Mouse (Mus musculus) cerebellum, adult 2 months (tissue): ENCODE data around the gene Med13.

Source experiments
- CTCF ChIP-seq: fragments of 200-500 bp; IDR thresholded peaks from 2 replicates; pipeline ENCODE4 v1.5.1; 2011; ENCODE audit warnings: low read depth, mild to moderate bottlenecking, control low read depth, low read length, moderate library complexity, borderline replicate concordance; ENCODE audit not compliant: insufficient read depth
- POLR2A ChIP-seq: fragments of 200-500 bp; IDR thresholded peaks from 2 replicates; pipeline ENCODE4 v1.6.1; 2011; ENCODE audit warnings: low read length, control low read depth, borderline replicate concordance; ENCODE audit not compliant: insufficient read depth

- TF ChIP-seq CTCF (no peak), POLR2A (no peak)
Measured at GRCm38 (mm10) chr11:86232446-86232845, 125.0 kb downstream of the Med13 start.
